Mouse (Mus musculus) G1E (cell line): Measurements from ENCODE around the gene Col2a1. TPM values are rescaled to one million over a fixed set of nuclear protein-coding genes. Genes with fewer than 3 reads are reported as not detected.

Experiments
- ATAC-seq: 2 replicates; pipeline ENCODE4 v1.8.0; 2016; ENCODE audit warnings: mild to moderate bottlenecking; ENCODE audit not compliant: insufficient number of reproducible peaks, poor library complexity, low FRiP score, severe bottlenecking; ENCODE audit errors: extremely low read depth
- DNase-seq: peaks from one replicate; pipeline ENCODE4 v3.0.0; 2012; ENCODE audit warnings: low spot score
- H3K27me3 ChIP-seq: 2 replicates; pipeline ENCODE4 v1.6.1; 2012; ENCODE audit warnings: mild to moderate bottlenecking, low read length, inconsistent platforms; ENCODE audit not compliant: insufficient read depth
- H3K36me3 ChIP-seq: replicated peaks from 2 replicates; pipeline ENCODE3; 2012; ENCODE audit warnings: mild to moderate bottlenecking, inconsistent platforms
- H3K4me1 ChIP-seq: 2 replicates; pipeline ENCODE4 v1.6.1; 2012; ENCODE audit warnings: low read depth, low read length, inconsistent platforms, mixed read lengths; ENCODE audit not compliant: insufficient read depth
- H3K4me3 ChIP-seq: 2 replicates; pipeline ENCODE4 v1.5.1; 2012; ENCODE audit warnings: low read depth, mild to moderate bottlenecking, inconsistent platforms, low read length, moderate library complexity, mixed read lengths
- H3K9me3 ChIP-seq: replicated peaks from 2 replicates; pipeline ENCODE4 v1.6.1; 2012; ENCODE audit warnings: inconsistent platforms
- CTCF ChIP-seq: IDR thresholded peaks from 2 replicates; pipeline ENCODE4 v1.5.1; 2012; ENCODE audit warnings: low read depth, low read length, inconsistent platforms, mixed read lengths
- GATA1 ChIP-seq: IDR thresholded peaks from 2 replicates; pipeline ENCODE4 v1.6.1; 2012; ENCODE audit warnings: borderline replicate concordance, low read length, inconsistent platforms, mixed read lengths
- GATA2 ChIP-seq: IDR thresholded peaks from 2 replicates; pipeline ENCODE4 v1.6.1; 2012; ENCODE audit warnings: low read depth, low read length, inconsistent platforms, borderline replicate concordance
- POLR2AphosphoS5 ChIP-seq: IDR thresholded peaks from 2 replicates; pipeline ENCODE4 v1.6.1; 2012; ENCODE audit warnings: low read depth, low read length, inconsistent platforms; ENCODE audit not compliant: insufficient replicate concordance
- TAL1 ChIP-seq: conservative IDR thresholded peaks from 2 replicates; pipeline ENCODE4 v1.6.1; 2012; ENCODE audit warnings: low read depth, low read length, inconsistent platforms, mixed read lengths
- polyA plus RNA-seq: library from polyadenylated mRNA; stranded (reverse); fragments of >175 nt; gene quantifications from 2 replicates; pipeline ENCODE4 v1.2.3, GENCODE M21; 2012
- total RNA-seq, 2 experiments: library from RNA; stranded (forward) in 1 of 2; stranded (reverse) in 1 of 2; fragments of 200-1000 nt in 1 of 2; fragments of >200 nt in 1 of 2; fragmentation: Nextera tagmentation in 1 of 2; gene quantifications; 2 replicates each; pipeline ENCODE4 v1.2.3; 2014 to 2017

Gene Col2a1
- total and polyA plus RNA-seq, 3 experiments: 0.11 TPM; not detected in 2

- H3K9me3 ChIP-seq: no peaks in the 10 kb centered on the region
- TF ChIP-seq GATA1 (no peak), CTCF (no peak), GATA2 (no peak), TAL1 (no peak), POLR2AphosphoS5 (no peak)
- ATAC-seq: no peak
- DNase-seq: no peak
- no peaks in the 10 kb centered on the region for H3K4me1 ChIP-seq
- H3K36me3 ChIP-seq: no peaks in the 10 kb centered on the region
- H3K4me3 ChIP-seq: no peak overlapping the region
- peaks cover 12% of the 10 kb centered on the region for H3K27me3 ChIP-seq
Measured at GRCm38 (mm10) chr15:97938580-97938979, 65.9 kb downstream of the Col2a1 start.

GRCm38 (mm10) chr15:97932441-97932840, 72.1 kb downstream of the Col2a1 start:
- Histone ChIP-seq H3K4me3 (no peak overlapping the region), H3K4me1 (no peaks in the 10 kb centered on the region), H3K36me3 (no peaks in the 10 kb centered on the region), H3K27me3 (peaks cover 17% of the 10 kb centered on the region), H3K9me3 (no peaks in the 10 kb centered on the region)
- DNase-seq: no peak
- ATAC-seq: no peak
- no peak for TF ChIP-seq CTCF
- no peak for TF ChIP-seq TAL1

GRCm38 (mm10) chr15:97929259-97929824, 75.2 kb downstream of the Col2a1 start:
- H3K4me3 ChIP-seq: no peak overlapping the region
- H3K9me3 ChIP-seq: no peaks in the 10 kb centered on the region
- no peak for ATAC-seq
- peaks cover 15% of the 10 kb centered on the region for H3K27me3 ChIP-seq
- H3K36me3 ChIP-seq: no peaks in the 10 kb centered on the region
- no peak for DNase-seq
- TF ChIP-seq GATA1: no peak
- no peak for TF ChIP-seq POLR2AphosphoS5
- TF ChIP-seq TAL1: no peak
- TF ChIP-seq GATA2: no peak
- no peak for TF ChIP-seq CTCF
- H3K4me1 ChIP-seq: no peaks in the 10 kb centered on the region

GRCm38 (mm10) chr15:97927821-97928220, 76.7 kb downstream of the Col2a1 start:
- no peaks in the 10 kb centered on the region for H3K36me3 ChIP-seq
- no peaks in the 10 kb centered on the region for H3K9me3 ChIP-seq
- ATAC-seq (no peak), DNase-seq (no peak)
- no peaks in the 10 kb centered on the region for H3K4me1 ChIP-seq
- H3K4me3 ChIP-seq: no peak overlapping the region
- H3K27me3 ChIP-seq: peaks cover 15% of the 10 kb centered on the region
- TF ChIP-seq POLR2AphosphoS5: no peak

- H3K27me3 ChIP-seq: peaks cover 15% of the 10 kb centered on the region
- ATAC-seq: no peak
Measured at GRCm38 (mm10) chr15:97927018-97927417, 77.5 kb downstream of the Col2a1 start.

More at GRCm38 (mm10) chr15:97927018-97927417, 77.5 kb downstream of the Col2a1 start:
- Histone ChIP-seq H3K4me3 (no peak overlapping the region), H3K4me1 (no peaks in the 10 kb centered on the region), H3K36me3 (no peaks in the 10 kb centered on the region), H3K9me3 (no peaks in the 10 kb centered on the region)
- no peak for TF ChIP-seq GATA2
- no peak for TF ChIP-seq GATA1
- TF ChIP-seq TAL1: no peak
- no peak for TF ChIP-seq POLR2AphosphoS5
- TF ChIP-seq CTCF: no peak
- no peak for DNase-seq

Other genes with a start within 250 kb of the Col2a1 start
- not detected in 2 replicates for gene Rapgef3, start 236.7 kb downstream of the Col2a1 start, total RNA-seq (2014; fragmentation: Nextera tagmentation)
- gene Rapgef3, start 236.7 kb downstream of the Col2a1 start, total RNA-seq (2017): under 0.01 and 0.05 TPM in 2 replicates
- gene Rapgef3, start 236.7 kb downstream of the Col2a1 start, polyA plus RNA-seq: 0.23 and 0.25 TPM in 2 replicates
- gene Slc48a1, start 226.2 kb downstream of the Col2a1 start, total RNA-seq (2014; fragmentation: Nextera tagmentation): 210 and 256 TPM in 2 replicates
- 108 and 116 TPM in 2 replicates for gene Slc48a1, start 226.2 kb downstream of the Col2a1 start, total RNA-seq (2017)
- 113 and 125 TPM in 2 replicates for gene Slc48a1, start 226.2 kb downstream of the Col2a1 start, polyA plus RNA-seq
- 20.4 and 21.1 TPM in 2 replicates for gene Hdac7, start 160.2 kb downstream of the Col2a1 start, total RNA-seq (2014; fragmentation: Nextera tagmentation)
- gene Hdac7, start 160.2 kb downstream of the Col2a1 start, total RNA-seq (2017): 3.0 and 3.9 TPM in 2 replicates
- 117 and 164 TPM in 2 replicates for gene Hdac7, start 160.2 kb downstream of the Col2a1 start, polyA plus RNA-seq
- gene Vdr, start 94.1 kb downstream of the Col2a1 start, total RNA-seq (2014; fragmentation: Nextera tagmentation): 0.45 and 1.1 TPM in 2 replicates
- gene Vdr, start 94.1 kb downstream of the Col2a1 start, total RNA-seq (2017): 0.23 and 0.33 TPM in 2 replicates
- gene Vdr, start 94.1 kb downstream of the Col2a1 start, polyA plus RNA-seq: 0.09 and 0.11 TPM in 2 replicates
- gene Tmem106c, start 40.5 kb downstream of the Col2a1 start, total RNA-seq (2014; fragmentation: Nextera tagmentation): 52.1 and 54.3 TPM in 2 replicates
- 18.6 and 18.7 TPM in 2 replicates for gene Tmem106c, start 40.5 kb downstream of the Col2a1 start, total RNA-seq (2017)
- 12.5 and 19.2 TPM in 2 replicates for gene Tmem106c, start 40.5 kb downstream of the Col2a1 start, polyA plus RNA-seq
- gene Pfkm, start 87.9 kb upstream of the Col2a1 start, total RNA-seq (2014; fragmentation: Nextera tagmentation): 9.0 and 13.5 TPM in 2 replicates
- gene Pfkm, start 87.9 kb upstream of the Col2a1 start, total RNA-seq (2017): 42.7 and 48.1 TPM in 2 replicates
- gene Pfkm, start 87.9 kb upstream of the Col2a1 start, polyA plus RNA-seq: 10.2 and 13.3 TPM in 2 replicates
- 61.3 and 71.2 TPM in 2 replicates for gene Senp1, start 89.0 kb upstream of the Col2a1 start, total RNA-seq (2014; fragmentation: Nextera tagmentation)
- gene Senp1, start 89.0 kb upstream of the Col2a1 start, total RNA-seq (2017): 44.4 and 55.5 TPM in 2 replicates
- gene Senp1, start 89.0 kb upstream of the Col2a1 start, polyA plus RNA-seq: 17.1 and 18.8 TPM in 2 replicates
- 30.4 and 32.2 TPM in 2 replicates for gene Asb8, start 160.9 kb upstream of the Col2a1 start, total RNA-seq (2014; fragmentation: Nextera tagmentation)
- 27.2 and 37.5 TPM in 2 replicates for gene Asb8, start 160.9 kb upstream of the Col2a1 start, total RNA-seq (2017)
- gene Asb8, start 160.9 kb upstream of the Col2a1 start, polyA plus RNA-seq: 4.2 and 5.1 TPM in 2 replicates
- gene Ccdc184, start 162.5 kb upstream of the Col2a1 start, total RNA-seq (2014; fragmentation: Nextera tagmentation): not detected in 2 replicates
- gene Ccdc184, start 162.5 kb upstream of the Col2a1 start, total RNA-seq (2017): not detected in 2 replicates
- not detected in 2 replicates for gene Ccdc184, start 162.5 kb upstream of the Col2a1 start, polyA plus RNA-seq
- gene Olfr288, start 190.8 kb upstream of the Col2a1 start, total RNA-seq (2014; fragmentation: Nextera tagmentation): not detected in 2 replicates
- gene Olfr288, start 190.8 kb upstream of the Col2a1 start, total RNA-seq (2017): not detected in 2 replicates
- not detected in 2 replicates for gene Olfr288, start 190.8 kb upstream of the Col2a1 start, polyA plus RNA-seq
- gene Gm44579, start 216.3 kb upstream of the Col2a1 start, total RNA-seq (2014; fragmentation: Nextera tagmentation): not detected in 2 replicates
- 0.22 TPM in 1 of 2 replicates, not detected in the other for gene Gm44579, start 216.3 kb upstream of the Col2a1 start, total RNA-seq (2017)
- gene Gm44579, start 216.3 kb upstream of the Col2a1 start, polyA plus RNA-seq: not detected in 2 replicates
- not detected in 2 replicates for gene Olfr287, start 216.4 kb upstream of the Col2a1 start, total RNA-seq (2014; fragmentation: Nextera tagmentation)
- not detected in 2 replicates for gene Olfr287, start 216.4 kb upstream of the Col2a1 start, total RNA-seq (2017)
- not detected in 2 replicates for gene Olfr287, start 216.4 kb upstream of the Col2a1 start, polyA plus RNA-seq
- not detected in 2 replicates for gene Olfr286, start 229.8 kb upstream of the Col2a1 start, total RNA-seq (2014; fragmentation: Nextera tagmentation)
- gene Olfr286, start 229.8 kb upstream of the Col2a1 start, total RNA-seq (2017): 0.11 and 0.12 TPM in 2 replicates
- gene Olfr286, start 229.8 kb upstream of the Col2a1 start, polyA plus RNA-seq: not detected in 2 replicates